Mouse (Mus musculus) frontal cortex, postnatal 10 days (tissue): Measurements from ENCODE around the gene Ranbp10.
"Not testable (repeated sequence)": the region's sequence is repeated elsewhere in the genome, so short reads cannot be mapped to it uniquely, and the experiment has no call there.

Source experiments
- DNase-seq, 2 experiments: peaks; one replicate each; pipeline ENCODE4 v3.0.0; 2022; ENCODE audit warnings: low spot score in 2 of 2, mixed read lengths in 1 of 2

Gene Ranbp10

DNA sequence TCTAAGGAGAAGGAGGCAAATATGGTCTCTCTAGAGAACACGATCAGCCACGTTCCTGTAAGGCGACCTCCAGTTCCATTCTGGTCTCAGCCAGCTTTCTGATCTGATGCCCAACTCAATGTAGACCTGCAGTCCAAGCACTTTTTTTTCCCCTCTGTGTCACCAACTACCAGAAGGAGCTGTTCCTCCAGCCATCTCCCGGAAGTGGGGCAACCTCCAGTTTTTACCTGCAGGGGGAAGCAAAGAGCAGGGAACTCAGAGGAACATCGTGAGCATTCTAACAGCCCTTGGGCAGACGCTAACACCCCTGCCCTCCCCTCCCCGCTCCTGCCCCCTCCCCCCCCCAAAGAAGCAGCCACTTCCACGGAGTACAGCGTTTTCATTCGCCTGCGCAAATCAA lies 8.2 kb upstream of the Ranbp10 start:
- DNase-seq: peak in 1 of 2 experiments; percentile 42

DNA sequence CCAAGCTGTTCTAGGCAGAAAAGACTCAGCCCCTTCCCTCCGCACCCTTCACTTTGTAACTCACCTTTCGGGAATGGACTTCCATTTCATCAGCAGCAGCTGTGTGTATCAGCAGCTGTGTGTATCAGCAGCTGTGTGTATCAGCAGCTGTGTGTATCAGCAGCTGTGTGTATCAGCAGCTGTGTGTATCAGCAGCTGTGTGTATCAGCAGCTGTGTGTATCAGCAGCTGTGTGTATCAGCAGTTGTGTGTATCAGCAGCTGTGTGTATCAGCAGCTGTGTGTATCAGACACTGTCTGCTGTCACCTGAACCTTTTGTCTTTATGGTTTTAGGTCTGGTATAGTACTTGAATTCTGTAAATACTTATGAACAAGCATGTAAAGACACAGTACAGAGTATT lies 6.6 kb upstream of the Ranbp10 start:
- DNase-seq: not testable (repeated sequence)

DNA sequence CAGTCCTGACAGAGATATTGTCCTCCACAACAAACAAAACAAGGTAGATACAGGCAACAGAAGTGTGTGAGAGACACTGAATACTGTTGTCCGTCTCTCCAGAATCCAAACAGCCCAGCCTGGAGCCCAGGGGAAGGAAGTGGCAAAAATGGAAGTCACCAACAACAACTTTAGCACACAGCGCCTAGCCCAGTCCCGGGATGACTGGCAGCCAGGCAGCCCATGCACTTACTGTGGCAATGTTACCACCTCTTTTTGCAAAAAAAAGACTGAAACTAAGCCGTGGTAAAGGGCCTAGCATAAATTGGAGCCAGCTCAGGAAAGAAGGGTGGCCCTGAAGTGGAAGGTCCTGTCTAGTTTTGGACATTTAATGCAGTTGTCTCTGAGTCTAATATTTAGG lies 771 bp downstream of the Ranbp10 start:
- no peak for DNase-seq

GRCm38 (mm10) chr8:105825506-105825905 lies 1.6 kb downstream of the Ranbp10 start:
- no peak for DNase-seq

DNA sequence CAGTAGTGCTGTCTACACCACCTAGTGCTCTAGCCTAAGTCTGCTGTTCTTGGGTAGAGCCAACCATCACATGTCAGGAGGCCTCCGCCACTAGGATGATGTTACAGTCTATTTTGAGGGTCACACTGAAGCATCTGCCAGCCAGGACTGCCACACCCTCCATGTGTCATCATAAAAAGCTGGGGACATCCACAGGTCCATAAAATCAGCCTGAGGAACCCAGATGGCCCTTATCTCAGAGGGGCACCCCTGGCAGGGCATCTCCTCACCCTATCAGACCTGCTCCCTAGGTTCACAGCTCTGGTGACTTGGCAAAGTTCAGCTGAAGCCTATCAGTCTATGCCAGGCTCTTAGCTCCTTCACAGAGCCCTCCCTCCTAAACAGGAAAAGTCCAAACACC lies 6.2 kb downstream of the Ranbp10 start:
- no peak for DNase-seq

GRCm38 (mm10) chr8:105819659-105820058 lies 7.5 kb downstream of the Ranbp10 start:
- no peak for DNase-seq

- no peak for DNase-seq
Measured at GRCm38 (mm10) chr8:105813241-105813640, 13.9 kb downstream of the Ranbp10 start.

- no peak for DNase-seq
Measured at GRCm38 (mm10) chr8:105812511-105812910, 14.6 kb downstream of the Ranbp10 start.

DNA sequence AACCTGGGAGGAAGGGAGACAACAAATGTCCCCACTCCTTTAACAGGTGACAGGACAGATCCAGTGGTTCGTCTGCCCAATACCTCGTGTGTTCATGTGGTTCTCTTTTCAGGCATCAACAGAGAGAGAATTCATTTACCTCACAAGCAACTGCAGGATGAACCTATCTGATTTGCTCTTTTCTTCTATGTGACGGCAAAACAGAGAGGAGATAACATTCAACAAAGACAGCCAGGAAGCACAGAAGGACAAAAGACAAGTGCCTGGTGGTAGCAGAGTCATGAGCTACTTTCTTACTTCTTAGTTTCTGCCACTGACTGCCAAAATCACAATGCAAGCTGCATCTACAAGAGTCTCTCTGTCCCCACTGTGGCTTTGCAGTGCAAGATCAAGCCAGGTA lies 15.6 kb downstream of the Ranbp10 start:
- DNase-seq: no peak

DNA sequence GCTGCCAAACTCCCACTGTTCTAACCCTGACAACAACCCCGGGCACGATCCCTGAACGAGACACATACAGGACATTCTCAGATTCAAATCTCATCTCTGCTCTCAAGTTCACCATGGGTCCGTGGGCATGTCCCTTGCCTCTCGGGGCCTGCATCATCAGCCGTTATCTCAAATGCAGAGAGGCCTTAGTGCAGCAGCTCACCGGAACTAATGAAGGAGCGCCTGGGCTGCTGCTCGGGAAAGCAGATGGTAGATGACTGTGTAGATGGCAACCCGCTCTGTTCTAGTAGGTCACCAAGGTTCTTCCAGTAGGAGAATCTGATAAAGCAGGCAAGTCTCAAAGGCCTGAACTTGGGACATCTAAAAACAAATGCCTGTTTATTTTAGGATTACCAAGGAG lies 16.1 kb downstream of the Ranbp10 start:
- no peak for DNase-seq

GRCm38 (mm10) chr8:105810245-105810786 lies 16.8 kb downstream of the Ranbp10 start:
- no peak for DNase-seq

DNA sequence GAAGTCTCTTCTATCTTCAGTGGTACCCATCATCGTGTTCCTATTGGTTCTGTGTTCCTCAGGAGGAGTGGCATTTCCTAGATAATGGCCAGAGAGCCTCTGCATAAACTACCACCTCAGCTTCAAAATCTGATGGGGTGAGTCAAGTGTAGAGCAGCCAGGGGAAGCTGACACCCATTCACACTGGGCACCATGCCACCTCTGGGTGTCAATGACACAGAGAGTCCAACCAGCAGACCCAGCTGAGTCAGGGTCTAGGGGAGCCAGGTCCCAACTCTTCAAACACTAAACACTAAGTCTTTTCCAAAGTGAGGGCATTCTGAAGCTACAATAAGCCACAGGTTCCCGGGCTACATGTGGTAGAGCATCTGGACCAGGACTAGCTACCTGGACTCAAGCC lies 18.7 kb downstream of the Ranbp10 start:
- no peak for DNase-seq

- no peak for DNase-seq
Measured at GRCm38 (mm10) chr8:105807766-105808165, 19.4 kb downstream of the Ranbp10 start.

GRCm38 (mm10) chr8:105805964-105806363 lies 21.2 kb downstream of the Ranbp10 start:
- DNase-seq: no peak

DNA sequence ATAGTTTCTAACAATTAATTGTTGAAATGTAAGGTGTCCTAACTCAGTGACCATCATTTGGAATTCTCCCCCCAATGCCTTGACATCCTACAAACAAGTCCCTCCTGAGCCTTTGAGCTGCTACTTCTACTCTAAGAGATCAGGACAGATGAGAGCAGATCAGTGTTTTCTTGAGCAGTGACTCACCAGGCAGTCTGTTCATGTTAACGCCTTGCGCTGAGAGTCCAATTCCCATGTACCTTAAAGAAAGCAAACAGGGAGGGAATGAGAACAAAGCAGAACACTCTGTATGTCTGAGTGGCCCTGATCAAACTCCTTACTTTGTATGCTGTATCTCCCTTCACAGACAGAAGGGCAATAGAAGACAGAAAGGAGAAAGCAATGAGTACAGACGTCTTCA lies 21.8 kb downstream of the Ranbp10 start:
- DNase-seq: no peak

GRCm38 (mm10) chr8:105804797-105805196 lies 22.4 kb downstream of the Ranbp10 start:
- DNase-seq: no peak

- DNase-seq: no peak
Measured at GRCm38 (mm10) chr8:105801153-105801904, 25.8 kb downstream of the Ranbp10 start.

DNA sequence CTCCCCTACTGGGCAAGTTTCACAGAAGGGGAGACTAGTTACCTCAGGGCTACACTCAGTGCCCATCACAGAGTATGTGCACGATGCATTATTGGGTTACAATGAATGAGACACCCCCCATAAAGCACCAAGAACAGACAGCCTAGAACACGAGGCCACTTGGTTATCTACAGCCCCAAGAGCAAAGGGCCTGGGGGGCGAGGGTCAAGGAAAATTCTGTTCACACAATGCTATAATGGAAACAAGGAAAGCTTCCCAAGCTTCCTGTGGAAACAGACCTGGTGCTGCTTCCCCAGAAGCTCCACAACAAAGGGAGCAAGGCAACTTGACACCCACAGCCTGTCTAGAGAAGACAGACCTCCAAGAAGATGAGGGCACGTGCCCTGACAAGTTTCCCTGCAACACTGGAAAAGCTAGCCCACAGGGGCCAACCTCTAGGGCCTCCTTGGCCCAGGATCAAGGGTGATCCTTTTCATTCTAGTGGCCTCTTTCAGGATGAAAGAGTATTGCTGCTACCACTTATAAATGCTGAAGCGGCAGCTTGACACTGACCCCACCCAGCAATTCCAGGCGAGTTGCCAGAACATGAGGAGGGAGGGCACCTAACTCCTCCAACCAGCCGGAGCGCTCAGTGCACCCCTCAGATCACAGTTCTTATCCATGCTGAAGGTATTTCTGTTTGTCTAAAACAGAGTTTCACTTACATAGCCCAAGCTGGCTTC lies 27.9 kb downstream of the Ranbp10 start:
- DNase-seq: peak; percentile 36

DNA sequence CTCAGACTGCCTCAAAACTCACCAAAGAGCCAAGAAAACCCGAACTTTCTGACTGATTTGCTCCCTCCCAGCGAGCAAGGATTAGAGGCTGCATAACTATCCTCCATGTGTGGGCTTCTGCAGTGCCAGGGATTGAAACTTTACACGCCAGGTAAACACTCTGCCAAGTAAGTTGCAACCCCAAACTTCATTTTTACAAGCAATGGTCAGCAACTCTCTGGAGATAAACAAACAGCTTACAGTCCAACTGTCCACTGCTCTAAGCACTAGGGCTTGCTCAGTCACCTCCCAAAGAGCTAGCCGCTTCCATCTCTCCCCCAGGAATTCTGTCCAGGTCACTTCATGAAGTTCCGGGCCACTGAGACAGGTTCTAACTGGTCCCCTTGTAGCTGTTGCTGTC lies 28.7 kb downstream of the Ranbp10 start:
- DNase-seq: no peak

GRCm38 (mm10) chr8:105795785-105796184 lies 31.4 kb downstream of the Ranbp10 start:
- DNase-seq: no peak

DNA sequence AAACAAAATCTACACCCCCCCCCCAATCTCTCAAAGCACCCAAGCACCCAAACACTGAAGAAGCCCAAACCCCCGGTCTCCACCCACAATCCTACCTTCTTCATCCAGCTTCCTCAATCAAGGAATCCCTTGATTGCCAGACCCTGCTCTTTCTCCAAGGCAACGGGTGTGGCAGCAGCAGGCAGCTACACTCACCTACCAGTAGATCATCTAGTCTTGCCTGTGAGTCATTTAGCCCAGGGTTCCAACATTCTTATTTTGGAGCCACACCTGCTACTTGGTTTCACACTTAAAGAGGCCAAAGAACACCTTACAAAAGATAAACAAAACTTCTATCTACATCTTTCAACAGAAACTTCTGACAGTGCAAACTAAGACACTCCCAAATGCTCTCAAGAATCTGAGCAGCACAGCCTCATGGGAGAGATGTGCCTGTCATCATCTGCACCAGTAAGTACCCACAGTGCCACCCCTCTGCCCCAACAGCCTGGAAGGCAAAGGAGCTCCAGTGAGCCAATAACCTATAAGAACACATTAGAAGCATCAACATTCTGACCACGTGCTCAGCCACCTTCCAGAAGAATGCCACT lies 33.0 kb downstream of the Ranbp10 start:
- DNase-seq: no peak

DNA sequence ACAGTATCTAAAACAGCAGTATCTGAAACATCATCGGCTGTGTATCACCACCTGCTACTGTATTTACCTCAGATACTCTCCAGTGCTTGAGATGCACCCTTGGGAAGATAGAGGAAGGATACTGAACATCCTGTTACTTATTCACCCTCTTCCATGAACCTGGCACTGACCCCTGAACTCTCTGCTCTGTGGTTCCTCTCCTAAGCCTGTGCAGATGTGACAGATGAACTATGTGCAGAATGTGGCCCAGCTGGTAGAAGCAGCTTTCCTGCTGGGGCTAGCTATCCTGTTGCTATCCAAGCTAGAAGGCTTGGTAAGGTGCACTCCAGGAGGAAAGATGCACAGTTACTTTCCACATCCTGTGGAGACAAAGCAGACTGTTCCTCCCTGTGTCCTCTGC lies 33.8 kb downstream of the Ranbp10 start:
- no peak for DNase-seq

DNA sequence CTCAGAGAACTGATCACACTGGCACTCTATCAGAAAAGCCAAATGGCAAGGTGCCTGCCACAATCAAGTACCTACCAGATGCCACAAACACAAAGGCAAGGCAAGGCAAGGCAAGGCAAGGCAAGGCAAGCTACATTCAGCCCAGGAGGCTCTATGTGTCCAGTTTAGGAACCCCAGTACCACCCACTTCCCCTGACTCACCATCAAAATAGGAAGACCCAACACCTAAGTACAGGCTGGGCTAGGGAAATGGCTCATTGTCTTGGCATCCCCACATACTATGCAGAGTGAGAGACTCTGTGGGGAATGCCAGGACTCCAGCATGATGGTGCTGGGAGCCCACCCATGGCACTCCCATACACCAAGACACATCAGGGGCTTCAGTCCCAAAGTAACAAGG lies 37.5 kb downstream of the Ranbp10 start:
- DNase-seq: no peak
